Mouse (Mus musculus) subcutaneous adipose tissue, adult 2 months (tissue): ENCODE results near the gene Cfap43. TPM values are rescaled to one million over a fixed set of nuclear protein-coding genes. Genes with fewer than 3 reads are reported as not detected.

Source experiments
- polyA plus RNA-seq: library from polyadenylated mRNA; depleted of rRNA; stranded (reverse); fragments of >200 nt; gene quantifications from 2 replicates; pipeline ENCODE4 v1.2.3, GENCODE M21; 2012; ENCODE audit warnings: low replicate concordance; rRNA removed

Gene Cfap43
- 0.07 and 0.62 TPM in 2 replicates for polyA plus RNA-seq

GRCm38 (mm10) chr19:47919126-47919965 is at the start of gene Cfap43, which contains the start of gene Itprip:
Gene Cfap43, minus strand, starts transcription at chr19:47919287.
Gene Itprip, minus strand, starts transcription at chr19:47919299.

GRCm38 (mm10) chr19:47937443-47938406 is 18.6 kb upstream of the Cfap43 start, which contains the start of gene Cfap58:
Gene Cfap58, plus strand, starts transcription at chr19:47937675.

GRCm38 (mm10) chr19:47865353-47865947 is 53.6 kb downstream of the Cfap43 start, which contains the start of gene Gsto2:
Gene Gsto2, plus strand, starts transcription at chr19:47865534.

GRCm38 (mm10) chr19:47854796-47855783 is 64.0 kb downstream of the Cfap43 start, which contains the start of gene Gsto1:
Gene Gsto1, plus strand, starts transcription at chr19:47854970.

GRCm38 (mm10) chr19:47731071-47731881 is 187.8 kb downstream of the Cfap43 start, which contains the start of gene Sfr1:
Gene Sfr1, plus strand, starts transcription at chr19:47731682.

GRCm38 (mm10) chr19:47691994-47692393 is 227.1 kb downstream of the Cfap43 start, which contains the start of gene Col17a1:
Gene Col17a1, minus strand, starts transcription at chr19:47692094.

Other genes starting within 250 kb of the Cfap43 start
- gene Col17a1, start 227.2 kb downstream of the Cfap43 start, polyA plus RNA-seq: 0.43 and 2.0 TPM in 2 replicates
- 75.2 and 88.3 TPM in 2 replicates for gene Sfr1, start 187.6 kb downstream of the Cfap43 start, polyA plus RNA-seq
- gene Gsto1, start 64.3 kb downstream of the Cfap43 start, polyA plus RNA-seq: 86.8 and 226 TPM in 2 replicates
- gene Gsto2, start 53.8 kb downstream of the Cfap43 start, polyA plus RNA-seq: 1.2 and 3.5 TPM in 2 replicates
- 3.1 and 7.5 TPM in 2 replicates for gene Itprip, start within 50 bp of the Cfap43 start, polyA plus RNA-seq
- gene Cfap58, start 18.4 kb upstream of the Cfap43 start, polyA plus RNA-seq: not detected in 2 replicates